Mouse (Mus musculus) left cerebral cortex, postnatal 36 days (tissue): ENCODE data around the gene Ndufc2. TPM values are rescaled to one million over a fixed set of nuclear protein-coding genes. Genes with fewer than 3 reads are reported as not detected.

ENCODE experiments used
- DNase-seq, 2 experiments: peaks; one replicate each; pipeline ENCODE4 v3.0.0; 2021 to 2022; ENCODE audit warnings: low spot score in 2 of 2, mixed read lengths in 1 of 2
- intact Hi-C: fragments of 180-260 bp; cut with DNase I; formaldehyde crosslinking; loops from one replicate; pipeline ENCODE4 v1.15.1; 2025
- total RNA-seq, 2 experiments: library from RNA; stranded (reverse); gene quantifications; 2 replicates each; pipeline ENCODE4 v1.2.3; 2021

Ndufc2 gene
- total RNA-seq: 100 to 1,000 TPM; 202 to 220 TPM

- peak; percentile 72 to 75 for DNase-seq
- intact Hi-C loops: no loop called here
Measured at GRCm38 (mm10) chr7:97399960-97400715, at the start of gene Ndufc2. Ndufc2 (plus strand) TSS chr7:97400003.

GRCm38 (mm10) chr7:97350891-97351290 lies 48.9 kb upstream of the Ndufc2 start:
- intact Hi-C loops: no loop called here
- no peak for DNase-seq

- no peak for DNase-seq
- intact Hi-C loops: no loop called here
Measured at GRCm38 (mm10) chr7:97351792-97352513, 47.9 kb upstream of the Ndufc2 start.

GRCm38 (mm10) chr7:97353356-97353755 lies 46.4 kb upstream of the Ndufc2 start:
- DNase-seq: no peak
- intact Hi-C loops: no loop called here

- DNase-seq: no peak
- intact Hi-C loops: no loop called here
Measured at GRCm38 (mm10) chr7:97355068-97355841, 44.5 kb upstream of the Ndufc2 start.

GRCm38 (mm10) chr7:97356253-97356652 lies 43.5 kb upstream of the Ndufc2 start:
- intact Hi-C loops: no loop called here
- DNase-seq: no peak

GRCm38 (mm10) chr7:97356875-97357276 lies 42.9 kb upstream of the Ndufc2 start:
- intact Hi-C loops: no loop called here
- DNase-seq: no peak

GRCm38 (mm10) chr7:97357840-97358239 lies 42.0 kb upstream of the Ndufc2 start:
- intact Hi-C loops: no loop called here
- DNase-seq: no peak

- intact Hi-C loops: no loop called here
- DNase-seq: no peak
Measured at GRCm38 (mm10) chr7:97358347-97358746, 41.5 kb upstream of the Ndufc2 start.

- intact Hi-C loops: no loop called here
- no peak for DNase-seq
Measured at GRCm38 (mm10) chr7:97360166-97360565, 39.6 kb upstream of the Ndufc2 start.

- intact Hi-C loops: no loop called here
- DNase-seq: no peak
Measured at GRCm38 (mm10) chr7:97360955-97361354, 38.8 kb upstream of the Ndufc2 start.

GRCm38 (mm10) chr7:97361467-97361866 lies 38.3 kb upstream of the Ndufc2 start:
- intact Hi-C loops: no loop called here
- no peak for DNase-seq

GRCm38 (mm10) chr7:97365887-97366286 lies 33.9 kb upstream of the Ndufc2 start:
- DNase-seq: no peak
- intact Hi-C loops: no loop called here

GRCm38 (mm10) chr7:97375101-97375500 lies 24.7 kb upstream of the Ndufc2 start:
- intact Hi-C loops: no loop called here
- DNase-seq: no peak

- DNase-seq: no peak
- intact Hi-C loops: no loop called here
Measured at GRCm38 (mm10) chr7:97375906-97376305, 23.9 kb upstream of the Ndufc2 start.

GRCm38 (mm10) chr7:97379304-97379703 lies 20.5 kb upstream of the Ndufc2 start:
- intact Hi-C loops: no loop called here
- DNase-seq: no peak

- DNase-seq: no peak
- intact Hi-C loops: no loop called here
Measured at GRCm38 (mm10) chr7:97380500-97381123, 19.2 kb upstream of the Ndufc2 start.

GRCm38 (mm10) chr7:97382661-97383060 lies 17.1 kb upstream of the Ndufc2 start:
- no peak for DNase-seq

GRCm38 (mm10) chr7:97383496-97384132 lies 16.2 kb upstream of the Ndufc2 start:
- intact Hi-C loops: no loop called here
- DNase-seq: no peak

More at GRCm38 (mm10) chr7:97382661-97383060, 17.1 kb upstream of the Ndufc2 start:
- intact Hi-C loops: no loop called here
